Mouse (Mus musculus) gastrocnemius, adult 2 months (tissue): ENCODE data around the gene Enpp3. TPM values are rescaled to one million over a fixed set of nuclear protein-coding genes. Genes with fewer than 3 reads are reported as not detected.

Experiments
- DNase-seq: peaks from one replicate; pipeline ENCODE4 v3.0.0; 2022
- H3K27ac ChIP-seq: fragments of 200-600 bp; 2 replicates; pipeline ENCODE4 v1.8.1; 2022; ENCODE audit warnings: mild to moderate bottlenecking
- H3K4me3 ChIP-seq: fragments of 200-600 bp; 2 replicates; pipeline ENCODE4 v1.8.1; 2022; ENCODE audit warnings: mild to moderate bottlenecking, moderate library complexity
- CTCF ChIP-seq: fragments of 200-600 bp; IDR thresholded peaks from 2 replicates; pipeline ENCODE4 v1.8.1; 2022; ENCODE audit warnings: antibody characterized with exemption, mild to moderate bottlenecking, moderate library complexity
- intact Hi-C: fragments of 180-260 bp; cut with DNase I; formaldehyde crosslinking; loops from one replicate; pipeline ENCODE4 v1.15.1; 2025
- total RNA-seq, 2 experiments: library from RNA; stranded (reverse); gene quantifications; 2 replicates each; pipeline ENCODE4 v1.2.3; 2021

The Enpp3 gene
- total RNA-seq, 2 experiments from 2014 or later: 1.6 to 2.0 TPM

- no peak for DNase-seq
- Histone ChIP-seq H3K27ac (no peak overlapping the region), H3K4me3 (no peak overlapping the region)
- intact Hi-C loops: no loop called here
- no peak for TF ChIP-seq CTCF
Observed at GRCm38 (mm10) chr10:24832306-24832705, 10.3 kb downstream of the Enpp3 start.

GRCm38 (mm10) chr10:24831377-24832095 is 11.1 kb downstream of the Enpp3 start:
- intact Hi-C loops: no loop called here
- TF ChIP-seq CTCF: no peak
- DNase-seq: no peak
- H3K4me3 ChIP-seq: no peak overlapping the region
- no peak overlapping the region for H3K27ac ChIP-seq

- no peak overlapping the region for H3K4me3 ChIP-seq
- intact Hi-C loops: no loop called here
- no peak for DNase-seq
Observed at GRCm38 (mm10) chr10:24830448-24830847, 12.2 kb downstream of the Enpp3 start.

GRCm38 (mm10) chr10:24828136-24828535 is 14.5 kb downstream of the Enpp3 start:
- TF ChIP-seq CTCF: no peak
- no peak overlapping the region for H3K4me3 ChIP-seq
- H3K27ac ChIP-seq: no peak overlapping the region
- intact Hi-C loops: no loop called here
- DNase-seq: no peak

More at GRCm38 (mm10) chr10:24830448-24830847, 12.2 kb downstream of the Enpp3 start:
- H3K27ac ChIP-seq: no peak overlapping the region
- no peak for TF ChIP-seq CTCF

- intact Hi-C loops: no loop called here
- TF ChIP-seq CTCF: no peak
- no peak overlapping the region for H3K4me3 ChIP-seq
- no peak for DNase-seq
- H3K27ac ChIP-seq: no peak overlapping the region
Observed at GRCm38 (mm10) chr10:24826130-24826529, 16.5 kb downstream of the Enpp3 start.

GRCm38 (mm10) chr10:24825456-24826081 is 17.1 kb downstream of the Enpp3 start:
- TF ChIP-seq CTCF: no peak
- intact Hi-C loops: no loop called here
- Histone ChIP-seq H3K4me3 (no peak overlapping the region), H3K27ac (no peak overlapping the region)
- DNase-seq: no peak

- no peak for DNase-seq
- H3K4me3 ChIP-seq: no peak overlapping the region
- TF ChIP-seq CTCF: no peak
- H3K27ac ChIP-seq: peak overlapping the region; percentile 72; the same call in 1 of the 2 replicates
- intact Hi-C loops: no loop called here
Observed at GRCm38 (mm10) chr10:24824621-24825020, 18.0 kb downstream of the Enpp3 start.

- intact Hi-C loops: no loop called here
- Histone ChIP-seq H3K4me3 (peak overlapping the region; percentile 49), H3K27ac (peak overlapping the region; percentile 72)
- no peak for TF ChIP-seq CTCF
- DNase-seq: peak; percentile 21
Observed at GRCm38 (mm10) chr10:24823697-24824535, 18.7 kb downstream of the Enpp3 start.

- intact Hi-C loops: no loop called here
- Histone ChIP-seq H3K4me3 (peak overlapping the region; percentile 49), H3K27ac (peak overlapping the region; percentile 72)
- TF ChIP-seq CTCF: no peak
- no peak for DNase-seq
Observed at GRCm38 (mm10) chr10:24823265-24823664, 19.4 kb downstream of the Enpp3 start.

GRCm38 (mm10) chr10:24822842-24823241 is 19.8 kb downstream of the Enpp3 start:
- Histone ChIP-seq H3K4me3 (no peak overlapping the region), H3K27ac (peak overlapping the region; percentile 72)
- intact Hi-C loops: no loop called here
- no peak for TF ChIP-seq CTCF
- DNase-seq: no peak

- intact Hi-C loops: no loop called here
- Histone ChIP-seq H3K4me3 (no peak overlapping the region), H3K27ac (peak overlapping the region; percentile 38)
- DNase-seq: no peak
- TF ChIP-seq CTCF: no peak
Observed at GRCm38 (mm10) chr10:24821990-24822676, 20.5 kb downstream of the Enpp3 start.

GRCm38 (mm10) chr10:24819526-24819925 is 23.1 kb downstream of the Enpp3 start:
- Histone ChIP-seq H3K27ac (no peak overlapping the region), H3K4me3 (no peak overlapping the region)
- intact Hi-C loops: no loop called here
- TF ChIP-seq CTCF: no peak
- DNase-seq: no peak
